Mouse (Mus musculus): ENCODE results near the gene Sorcs1. TPM values are rescaled to one million over a fixed set of nuclear protein-coding genes. Genes with fewer than 3 reads are reported as not detected.
A peak's percentile ranks its signal among the peaks of the same experiment; 100 is the strongest.

Gene Sorcs1
- polyA plus RNA-seq, 1 experiment from 2014 or later: 10.1 TPM

DNA sequence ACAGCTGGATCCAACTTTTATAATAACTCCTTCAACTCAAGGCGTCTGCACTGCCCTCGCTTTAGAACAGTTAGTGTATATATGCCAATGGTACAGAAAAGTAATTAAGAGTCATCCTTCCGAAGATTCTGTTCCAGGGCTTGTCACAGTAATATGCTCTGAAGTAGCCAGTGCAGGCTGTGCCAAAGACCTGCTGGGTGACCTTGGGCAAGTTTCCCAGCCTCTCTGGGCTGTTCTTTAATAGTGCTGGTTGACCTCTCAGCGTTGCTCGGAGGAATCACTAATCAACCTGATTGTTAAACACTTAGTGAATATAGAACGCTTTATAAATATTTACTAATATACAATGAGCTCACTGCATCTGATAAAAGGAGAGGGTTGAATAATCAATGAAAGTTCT lies 282.7 kb downstream of the Sorcs1 start:
- 84% methylated on average over 6 of the region's 6 CpGs for WGBS
- ATAC-seq: no peak
- H3K4me1 ChIP-seq (replicated peaks): no peaks in the 10 kb centered on the region
- no peaks in the 10 kb centered on the region for H3K9me3 ChIP-seq
- no peak overlapping the region for H3K27ac ChIP-seq
- no peaks in the 10 kb centered on the region for H3K27me3 ChIP-seq
- no peak overlapping the region for H3K4me3 ChIP-seq (replicated peaks)
- H3K4me2 ChIP-seq (replicated peaks): no peak overlapping the region
- no peak overlapping the region for H3K9ac ChIP-seq (replicated peaks)
- H3K36me3 ChIP-seq: no peaks in the 10 kb centered on the region

DNA sequence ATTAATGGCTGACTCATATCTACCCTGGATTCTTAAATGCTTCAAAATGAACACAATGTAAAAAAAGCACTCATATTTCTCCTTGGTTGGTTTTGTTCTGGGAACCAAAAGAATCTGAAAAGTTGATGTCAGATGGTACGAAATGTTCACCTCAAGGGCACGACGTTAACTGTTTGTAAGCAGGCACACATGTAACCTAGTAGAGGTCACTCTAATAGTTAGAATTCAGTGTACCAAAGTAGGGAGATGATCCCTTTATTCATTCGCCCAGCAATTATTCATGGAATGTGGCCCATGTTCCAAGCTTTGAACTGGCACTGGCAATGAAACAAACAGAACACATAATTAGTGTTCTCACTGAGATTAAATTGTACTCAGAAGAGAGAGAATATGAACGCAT lies 284.3 kb downstream of the Sorcs1 start:
- no peak overlapping the region for H3K27ac ChIP-seq
- no peaks in the 10 kb centered on the region for H3K27me3 ChIP-seq
- no peaks in the 10 kb centered on the region for H3K4me1 ChIP-seq (replicated peaks)
- no peak overlapping the region for H3K4me2 ChIP-seq (replicated peaks)
- no peak for ATAC-seq
- H3K36me3 ChIP-seq: no peaks in the 10 kb centered on the region
- H3K9ac ChIP-seq (replicated peaks): no peak overlapping the region
- WGBS: 77% methylated on average over 5 of the region's 5 CpGs
- no peaks in the 10 kb centered on the region for H3K9me3 ChIP-seq
- H3K4me3 ChIP-seq (replicated peaks): no peak overlapping the region

- Histone ChIP-seq H3K4me3 (replicated peaks) (no peak overlapping the region), H3K9me3 (peaks cover 4% of the 10 kb centered on the region; the same call in 1 of the 2 replicates), H3K9ac (replicated peaks) (no peak overlapping the region), H3K27ac (no peak overlapping the region), H3K27me3 (no peaks in the 10 kb centered on the region), H3K4me1 (replicated peaks) (no peaks in the 10 kb centered on the region), H3K36me3 (no peaks in the 10 kb centered on the region), H3K4me2 (replicated peaks) (no peak overlapping the region)
- no peak for ATAC-seq
- WGBS: 78% methylated on average over 9 of the region's 9 CpGs
Observed at GRCm38 (mm10) chr19:50389925-50390552, 288.4 kb downstream of the Sorcs1 start.

DNA sequence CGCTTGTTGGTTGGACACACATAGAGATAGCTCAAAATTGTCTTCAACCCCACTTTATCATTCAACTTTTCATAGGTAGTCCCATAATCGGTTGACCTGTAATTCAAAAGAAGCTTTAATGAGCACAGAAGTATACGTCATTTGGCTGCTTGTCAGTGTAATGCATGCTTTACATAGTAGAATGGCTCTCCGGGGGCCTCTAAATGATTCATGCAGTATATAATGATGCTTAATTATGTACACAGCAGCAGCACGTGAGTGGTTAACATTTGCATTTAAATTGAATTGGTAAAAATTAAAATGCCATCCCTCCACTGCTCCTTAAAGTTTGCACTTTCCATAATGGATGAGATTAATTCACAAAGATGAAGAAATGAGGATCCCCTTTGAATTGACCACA lies 299.5 kb downstream of the Sorcs1 start:
- Histone ChIP-seq H3K9ac (replicated peaks) (no peak overlapping the region), H3K27ac (no peak overlapping the region), H3K36me3 (no peaks in the 10 kb centered on the region), H3K27me3 (no peaks in the 10 kb centered on the region), H3K4me1 (replicated peaks) (peaks cover 12% of the 10 kb centered on the region), H3K9me3 (no peaks in the 10 kb centered on the region), H3K4me2 (replicated peaks) (no peak overlapping the region), H3K4me3 (replicated peaks) (no peak overlapping the region)
- 0 out of 2 replicates have a peak, but pooled peaks have one; percentile 56 for ATAC-seq
- 59% methylated on average over 5 of the region's 5 CpGs for WGBS

- Histone ChIP-seq H3K27ac (no peak overlapping the region), H3K9me3 (no peaks in the 10 kb centered on the region), H3K4me3 (replicated peaks) (no peak overlapping the region), H3K27me3 (no peaks in the 10 kb centered on the region), H3K9ac (replicated peaks) (no peak overlapping the region), H3K36me3 (no peaks in the 10 kb centered on the region), H3K4me2 (replicated peaks) (no peak overlapping the region), H3K4me1 (replicated peaks) (peaks cover 12% of the 10 kb centered on the region)
- 69% methylated on average over 10 of the region's 10 CpGs for WGBS
- no peak for ATAC-seq
Observed at GRCm38 (mm10) chr19:50374751-50375150, 303.7 kb downstream of the Sorcs1 start.

DNA sequence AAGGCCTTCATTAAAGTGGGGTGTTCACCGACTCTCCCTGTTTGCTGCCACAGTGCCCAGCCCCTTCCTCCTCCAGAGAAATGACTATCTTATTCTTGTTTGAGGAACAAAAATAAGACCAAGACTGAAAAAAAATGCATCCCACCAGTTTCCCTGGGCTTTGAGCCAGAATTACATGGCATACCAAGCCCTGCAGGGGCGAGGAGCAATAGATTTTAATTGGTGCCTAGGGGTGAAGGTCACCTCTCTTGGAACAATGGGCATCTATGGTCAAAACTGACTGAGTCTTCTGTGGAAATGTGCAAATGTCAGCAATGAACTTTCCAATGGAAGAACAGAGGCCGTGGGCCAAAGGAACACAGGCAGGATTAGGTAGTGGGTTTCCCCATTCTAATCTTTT lies 312.0 kb downstream of the Sorcs1 start:
- Histone ChIP-seq H3K36me3 (no peaks in the 10 kb centered on the region), H3K4me3 (replicated peaks) (no peak overlapping the region), H3K27ac (no peak overlapping the region), H3K4me1 (replicated peaks) (peaks cover 10% of the 10 kb centered on the region), H3K9me3 (no peaks in the 10 kb centered on the region), H3K9ac (replicated peaks) (no peak overlapping the region), H3K27me3 (no peaks in the 10 kb centered on the region), H3K4me2 (replicated peaks) (no peak overlapping the region)
- WGBS: 57% methylated on average over 3 of the region's 3 CpGs
- no peak for ATAC-seq

GRCm38 (mm10) chr19:50362655-50363500 lies 315.6 kb downstream of the Sorcs1 start:
- ATAC-seq: peak; percentile 77
- H3K9me3 ChIP-seq: no peaks in the 10 kb centered on the region
- H3K9ac ChIP-seq (replicated peaks): no peak overlapping the region
- peaks cover 13% of the 10 kb centered on the region for H3K4me1 ChIP-seq (replicated peaks)
- H3K27ac ChIP-seq: no peak overlapping the region
- H3K4me3 ChIP-seq (replicated peaks): no peak overlapping the region
- WGBS: 13% methylated on average over 9 of the region's 9 CpGs
- no peaks in the 10 kb centered on the region for H3K36me3 ChIP-seq
- 0 out of 2 replicates have a peak overlapping the region, but pooled peaks have one; percentile 2 for H3K4me2 ChIP-seq (replicated peaks)
- H3K27me3 ChIP-seq: no peaks in the 10 kb centered on the region

GRCm38 (mm10) chr19:50358561-50358960 lies 319.9 kb downstream of the Sorcs1 start:
- no peak for ATAC-seq
- Histone ChIP-seq H3K27ac (no peak overlapping the region), H3K36me3 (no peaks in the 10 kb centered on the region), H3K27me3 (no peaks in the 10 kb centered on the region), H3K4me2 (replicated peaks) (no peak overlapping the region), H3K9me3 (no peaks in the 10 kb centered on the region), H3K4me1 (replicated peaks) (peaks cover 13% of the 10 kb centered on the region), H3K4me3 (replicated peaks) (no peak overlapping the region), H3K9ac (replicated peaks) (no peak overlapping the region)
- WGBS: 56% methylated on average over 2 of the region's 2 CpGs

DNA sequence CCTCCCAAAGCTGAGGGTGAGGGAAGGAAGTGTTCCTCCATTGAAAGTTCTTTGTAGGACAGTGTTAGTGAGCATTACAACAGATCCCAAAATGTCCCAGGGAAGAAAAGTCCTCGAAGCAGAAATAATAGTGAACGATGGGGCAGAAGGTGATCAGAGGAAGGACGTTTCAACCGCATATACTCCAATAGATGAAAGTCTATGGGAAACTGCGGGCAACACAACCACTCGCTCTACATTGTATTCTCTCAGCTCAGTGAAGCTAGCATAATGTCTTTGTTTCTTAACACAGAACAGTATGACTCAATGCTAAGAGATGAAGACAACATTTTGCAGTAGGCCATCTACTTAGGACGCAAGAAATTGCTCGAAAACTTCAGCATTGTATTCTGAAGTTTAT lies 339.2 kb downstream of the Sorcs1 start:
- Histone ChIP-seq H3K36me3 (no peaks in the 10 kb centered on the region), H3K9me3 (no peaks in the 10 kb centered on the region), H3K4me3 (replicated peaks) (no peak overlapping the region), H3K27me3 (no peaks in the 10 kb centered on the region), H3K27ac (no peak overlapping the region), H3K9ac (replicated peaks) (no peak overlapping the region), H3K4me2 (replicated peaks) (no peak overlapping the region), H3K4me1 (replicated peaks) (no peaks in the 10 kb centered on the region)
- no peak for ATAC-seq
- 84% methylated on average over 8 of the region's 8 CpGs for WGBS

DNA sequence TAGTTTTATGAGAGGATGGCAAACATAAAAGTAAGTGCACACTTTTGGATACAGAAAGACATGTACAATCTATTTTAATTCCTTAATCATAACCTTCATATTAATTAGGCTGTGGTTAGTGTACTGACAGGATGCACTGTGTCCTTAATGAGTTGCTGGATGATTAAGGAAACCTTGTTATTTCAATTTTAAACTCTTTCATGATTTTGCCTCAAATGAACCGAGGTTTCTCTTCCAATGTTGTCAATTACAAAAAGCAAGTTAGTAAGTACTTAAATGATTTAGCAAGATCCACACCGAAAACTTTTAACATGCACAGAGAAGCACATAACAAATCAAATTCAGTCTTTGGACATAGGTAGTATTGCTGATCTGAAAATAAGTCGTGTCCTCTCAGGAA lies 341.7 kb downstream of the Sorcs1 start:
- no peak for ATAC-seq
- no peak overlapping the region for H3K27ac ChIP-seq
- 84% methylated on average over 3 of the region's 3 CpGs for WGBS
- no peaks in the 10 kb centered on the region for H3K9me3 ChIP-seq
- H3K27me3 ChIP-seq: no peaks in the 10 kb centered on the region
- no peaks in the 10 kb centered on the region for H3K36me3 ChIP-seq
- no peaks in the 10 kb centered on the region for H3K4me1 ChIP-seq (replicated peaks)
- no peak overlapping the region for H3K4me2 ChIP-seq (replicated peaks)
- no peak overlapping the region for H3K9ac ChIP-seq (replicated peaks)
- no peak overlapping the region for H3K4me3 ChIP-seq (replicated peaks)

GRCm38 (mm10) chr19:50331136-50331535 lies 347.3 kb downstream of the Sorcs1 start:
- H3K4me2 ChIP-seq (replicated peaks): no peak overlapping the region
- WGBS: 78% methylated on average over 3 of the region's 3 CpGs

GRCm38 (mm10) chr19:50327804-50328203 lies 350.6 kb downstream of the Sorcs1 start:
- ATAC-seq: no peak
- no peak overlapping the region for H3K27ac ChIP-seq
- H3K4me2 ChIP-seq (replicated peaks): no peak overlapping the region
- H3K36me3 ChIP-seq: no peaks in the 10 kb centered on the region
- H3K9ac ChIP-seq (replicated peaks): no peak overlapping the region
- H3K9me3 ChIP-seq: no peaks in the 10 kb centered on the region
- no peak overlapping the region for H3K4me3 ChIP-seq (replicated peaks)
- WGBS: 89% methylated on average over 8 of the region's 8 CpGs
- H3K27me3 ChIP-seq: no peaks in the 10 kb centered on the region
- no peaks in the 10 kb centered on the region for H3K4me1 ChIP-seq (replicated peaks)

More at GRCm38 (mm10) chr19:50331136-50331535, 347.3 kb downstream of the Sorcs1 start:
- H3K9me3 ChIP-seq: no peaks in the 10 kb centered on the region
- no peaks in the 10 kb centered on the region for H3K36me3 ChIP-seq
- H3K27me3 ChIP-seq: no peaks in the 10 kb centered on the region
- no peak for ATAC-seq
- H3K9ac ChIP-seq (replicated peaks): no peak overlapping the region
- H3K27ac ChIP-seq: no peak overlapping the region
- H3K4me1 ChIP-seq (replicated peaks): no peaks in the 10 kb centered on the region
- no peak overlapping the region for H3K4me3 ChIP-seq (replicated peaks)

Data from midbrain, embryonic 13.5 days (tissue).